Mouse (Mus musculus): ENCODE measurements around the gene Utp14a. TPM values are rescaled to one million over a fixed set of nuclear protein-coding genes. Genes with fewer than 3 reads are reported as not detected.

Utp14a gene
- polyA plus RNA-seq, 1 experiment from 2014 or later = 13.8 TPM

Other genes starting within 250 kb of the Utp14a start
- 4.5 and 4.6 TPM in 2 replicates for gene Apln, start 222.0 kb upstream of the Utp14a start, polyA plus RNA-seq (2015; fragmentation: Nextera tagmentation; extraction: Ambion mirVana)
- 0.55 and 0.84 TPM in 2 replicates for gene Xpnpep2, start 148.1 kb upstream of the Utp14a start, polyA plus RNA-seq (2015; fragmentation: Nextera tagmentation; extraction: Ambion mirVana)
- 0.65 and 1.2 TPM in 2 replicates for gene Sash3, start 110.4 kb upstream of the Utp14a start, polyA plus RNA-seq (2015; fragmentation: Nextera tagmentation; extraction: Ambion mirVana)
- 9.0 and 11.1 TPM in 2 replicates for gene Zdhhc9, start 48.0 kb upstream of the Utp14a start, polyA plus RNA-seq (2015; fragmentation: Nextera tagmentation; extraction: Ambion mirVana)
- 6.7 and 8.6 TPM in 2 replicates for gene Bcorl1, start 84.5 kb downstream of the Utp14a start, polyA plus RNA-seq (2015; fragmentation: Nextera tagmentation; extraction: Ambion mirVana)
- gene Elf4, start 206.3 kb downstream of the Utp14a start, polyA plus RNA-seq (2015; fragmentation: Nextera tagmentation; extraction: Ambion mirVana) = 0.46 and 0.70 TPM in 2 replicates